Mouse (Mus musculus): ENCODE measurements around the gene Arpc5.
"Not testable (repeated sequence)": the region's sequence is repeated elsewhere in the genome, so short reads cannot be mapped to it uniquely, and the experiment has no call there.

Arpc5 gene

DNA sequence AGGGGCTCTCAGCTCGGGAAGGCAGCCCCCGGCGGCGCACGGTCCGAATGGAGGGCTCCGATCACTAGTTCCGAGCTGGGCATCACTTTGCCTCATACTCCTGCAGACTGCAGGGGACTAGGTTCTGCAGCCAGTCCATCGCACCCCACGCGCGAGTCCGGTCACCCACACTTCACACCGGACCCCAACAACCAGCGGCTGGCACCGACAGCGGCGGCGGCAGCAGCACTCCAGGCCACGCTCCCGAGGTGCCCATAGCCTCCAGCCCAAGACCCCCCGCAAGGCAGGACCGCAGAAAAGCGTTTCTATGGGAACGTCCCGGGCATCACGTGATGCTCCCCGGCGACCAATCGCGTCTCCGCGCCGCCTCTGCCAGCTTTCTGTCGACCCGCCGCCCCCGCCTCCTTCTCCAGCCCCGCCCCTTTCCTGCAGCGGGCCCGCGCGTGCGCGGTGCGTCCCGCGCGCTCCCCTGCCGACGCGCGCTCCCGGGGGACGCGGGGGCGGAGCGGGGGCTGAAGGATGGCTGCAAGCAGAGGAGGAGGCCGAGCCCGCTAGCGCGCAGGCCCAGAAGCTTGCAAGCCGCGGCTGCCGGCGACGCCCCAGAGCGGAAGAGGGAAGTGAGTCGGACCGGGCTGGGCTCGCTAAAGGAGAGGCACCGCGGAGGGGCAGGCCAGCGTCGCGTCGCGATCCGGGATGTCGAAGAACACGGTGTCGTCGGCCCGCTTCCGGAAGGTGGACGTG lies at the start of gene Arpc5, which contains the start of gene Rgl1:
Gene Arpc5, plus strand, starts transcription at position 511 of the 741 bp plus-strand sequence.
Gene Rgl1, minus strand, starts transcription at position 320 of the 741 bp plus-strand sequence.
- peak; percentile 95 to 98 for DNase-seq (ENCODE audit: low spot score in 2 of 2)

DNA sequence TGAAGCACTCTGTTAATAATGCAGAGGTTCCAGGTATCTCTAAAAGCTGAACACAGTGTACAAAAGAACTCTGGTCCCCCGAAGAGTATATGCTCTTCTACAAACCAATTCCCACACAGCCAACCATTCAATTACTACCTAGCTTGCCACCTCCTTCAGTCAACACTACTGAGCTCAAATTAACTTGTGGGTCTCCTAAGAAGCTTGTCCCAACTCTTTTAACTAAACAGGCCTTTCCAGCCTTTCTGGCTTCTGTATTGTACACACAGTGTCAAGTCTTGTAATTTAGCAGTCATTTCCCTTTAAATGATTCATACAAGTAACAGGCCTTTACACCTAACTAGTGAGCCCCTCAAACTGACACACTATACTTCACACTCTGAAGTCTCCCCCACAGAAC lies 49.0 kb upstream of the Arpc5 start:
- DNase-seq (ENCODE audit: low spot score in 2 of 2): no peak

DNA sequence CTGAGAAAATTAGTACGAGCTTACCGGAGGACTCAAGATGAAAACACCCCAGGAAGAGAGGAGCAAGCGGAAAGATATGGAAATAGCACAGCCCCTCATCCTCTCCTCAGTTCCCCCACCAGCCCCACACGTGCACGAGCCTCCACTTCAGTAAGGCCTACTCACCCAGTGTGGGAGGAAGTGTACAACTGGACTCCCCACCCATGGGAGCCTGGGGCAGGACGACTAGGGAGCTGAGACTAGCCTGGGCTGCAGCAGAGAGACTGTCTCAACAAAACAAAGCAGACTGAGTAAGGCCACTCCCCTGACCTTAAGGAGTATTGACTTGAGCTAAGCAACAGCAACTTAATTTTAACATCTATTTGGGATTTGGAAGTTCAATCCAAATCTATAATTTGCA lies 48.1 kb upstream of the Arpc5 start:
- no peak for DNase-seq (ENCODE audit: low spot score in 2 of 2)

DNA sequence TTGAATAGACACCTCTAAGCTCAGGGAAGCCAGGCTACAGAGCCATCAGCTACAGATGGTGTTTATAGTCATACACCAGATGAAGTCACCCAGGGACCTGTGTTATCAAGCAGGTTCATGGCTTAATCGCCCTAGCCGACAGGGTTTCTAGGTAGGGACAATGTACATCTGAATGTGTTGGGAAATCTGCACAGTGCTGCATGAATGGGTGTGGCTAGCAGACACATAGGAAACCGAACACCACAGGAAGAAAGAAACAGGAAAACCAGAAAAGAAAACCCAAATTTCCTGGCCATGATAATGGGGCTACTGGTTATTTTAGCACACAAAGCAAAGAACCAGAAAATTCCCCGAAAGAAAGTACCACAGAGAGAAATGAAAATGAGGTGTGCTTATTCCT lies 45.4 kb upstream of the Arpc5 start:
- DNase-seq (ENCODE audit: low spot score in 2 of 2): no peak

DNA sequence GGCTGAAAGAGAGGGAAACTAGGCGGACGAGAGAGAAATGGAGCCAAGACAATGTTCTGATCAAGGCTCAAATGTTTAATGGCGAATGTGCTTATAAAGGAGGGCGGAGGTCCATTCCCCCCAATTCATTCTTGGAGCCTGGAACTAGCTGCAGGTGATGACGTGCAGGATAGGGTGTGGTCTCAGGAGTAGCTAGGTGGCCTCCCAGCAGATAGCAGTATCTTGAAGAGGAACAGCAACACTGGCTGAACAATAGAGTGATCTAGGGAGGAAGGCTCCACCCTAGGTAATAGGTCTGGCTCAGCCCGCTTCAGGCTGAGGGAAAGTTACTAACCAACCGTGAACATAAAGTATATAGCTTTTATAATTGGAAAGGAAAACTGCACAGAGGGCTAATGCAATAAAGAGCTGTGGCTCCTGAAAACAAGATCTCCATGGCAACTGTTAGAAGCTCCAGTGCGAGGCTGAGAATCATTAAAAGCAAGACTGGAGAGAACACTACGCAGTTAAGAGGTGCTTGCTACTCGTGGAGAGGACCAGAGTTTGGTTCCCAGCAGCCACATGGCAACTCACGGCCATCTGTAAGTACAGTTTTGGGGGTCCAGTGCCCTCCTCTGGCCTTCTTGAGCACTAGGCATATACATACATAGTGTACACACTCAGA lies 44.7 kb upstream of the Arpc5 start:
- DNase-seq (ENCODE audit: low spot score in 2 of 2): no peak

DNA sequence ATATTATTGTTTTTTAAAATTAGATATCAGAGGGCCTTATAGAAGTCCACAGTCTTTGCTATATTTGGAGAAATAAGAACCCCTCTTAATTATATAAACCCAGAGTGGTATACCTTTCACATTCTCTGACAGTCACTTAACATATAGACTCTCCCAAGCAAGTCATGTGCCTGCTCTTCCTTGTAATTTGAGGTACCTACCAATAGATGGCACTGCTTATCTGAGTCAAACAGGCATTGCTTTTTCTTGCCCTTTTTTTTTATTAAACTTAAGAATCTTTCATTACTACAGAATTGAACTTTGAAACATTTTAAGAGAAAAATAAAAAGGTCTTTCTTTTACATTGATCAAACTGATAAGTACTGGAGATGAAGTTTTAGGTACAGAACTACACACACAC lies 42.1 kb upstream of the Arpc5 start:
- DNase-seq (ENCODE audit: low spot score in 2 of 2): no peak

DNA sequence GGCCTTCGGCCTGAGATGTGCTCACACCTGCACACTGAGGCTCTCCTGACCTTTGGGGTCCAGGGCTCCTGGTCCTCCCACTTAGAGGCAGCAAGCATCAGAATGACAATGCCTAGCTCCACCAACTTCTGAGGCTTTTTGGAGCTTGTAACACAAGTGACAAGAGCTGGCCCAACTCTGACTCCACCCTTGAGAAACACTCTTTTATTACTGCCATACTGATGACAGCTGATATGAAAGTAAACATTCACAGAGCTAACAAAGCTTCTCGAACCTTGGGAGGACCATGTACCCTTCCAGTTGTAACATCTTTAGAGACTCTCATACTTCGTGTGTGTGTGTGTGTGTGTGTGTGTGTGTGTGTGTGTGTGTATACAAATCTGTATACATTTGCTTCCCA lies 40.2 kb upstream of the Arpc5 start:
- DNase-seq (ENCODE audit: low spot score in 2 of 2): no peak

DNA sequence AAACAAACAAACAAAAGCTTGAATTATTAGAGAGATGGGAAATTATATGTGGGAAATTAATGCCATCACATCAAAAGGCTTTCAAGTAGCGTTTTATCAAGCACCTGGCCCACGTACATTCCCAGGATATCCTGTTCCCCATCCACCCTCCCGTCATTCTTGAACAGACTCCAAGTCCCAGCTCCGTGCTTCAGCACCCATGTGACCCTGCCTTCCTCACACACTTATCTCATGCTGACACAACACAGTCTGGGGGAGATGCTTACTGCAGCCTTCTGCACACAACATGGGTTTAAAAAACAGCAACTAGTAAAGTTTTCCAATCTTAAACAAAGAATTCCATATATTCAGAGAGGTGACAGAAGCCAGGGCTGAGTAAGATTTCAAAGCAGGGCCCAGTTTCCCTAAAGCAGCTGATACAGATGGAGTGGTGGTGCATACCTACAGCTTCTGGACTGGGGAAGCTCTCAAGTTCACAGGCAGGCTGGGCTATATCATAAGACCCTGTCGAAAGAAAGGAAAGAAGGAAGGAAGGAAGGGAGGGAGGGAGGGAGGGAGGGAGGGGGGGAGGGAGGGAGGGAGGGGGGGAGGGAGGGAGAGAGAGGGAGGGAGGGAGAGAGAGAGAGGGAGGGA lies 38.6 kb upstream of the Arpc5 start:
- no peak for DNase-seq (ENCODE audit: low spot score in 2 of 2)

DNA sequence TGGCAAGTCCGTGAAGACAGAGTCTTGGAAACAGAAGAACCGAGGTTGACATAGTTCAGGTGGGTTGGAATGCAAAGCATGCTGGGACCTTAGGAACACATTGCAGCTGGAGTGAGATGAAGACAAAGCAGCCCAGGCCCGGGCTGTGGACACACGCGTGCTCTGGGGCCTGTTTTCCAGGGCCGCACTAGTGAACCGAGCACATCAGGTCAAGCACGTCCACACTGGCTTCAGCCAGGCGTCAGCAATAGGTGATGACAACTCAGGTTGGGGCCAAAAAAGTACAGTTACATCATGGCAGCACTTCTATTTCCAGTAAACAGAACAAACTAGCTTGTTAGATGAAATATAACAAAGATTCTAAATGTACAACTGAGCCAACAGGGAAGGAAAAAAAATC lies 27.5 kb upstream of the Arpc5 start:
- DNase-seq (ENCODE audit: low spot score in 2 of 2): no peak

DNA sequence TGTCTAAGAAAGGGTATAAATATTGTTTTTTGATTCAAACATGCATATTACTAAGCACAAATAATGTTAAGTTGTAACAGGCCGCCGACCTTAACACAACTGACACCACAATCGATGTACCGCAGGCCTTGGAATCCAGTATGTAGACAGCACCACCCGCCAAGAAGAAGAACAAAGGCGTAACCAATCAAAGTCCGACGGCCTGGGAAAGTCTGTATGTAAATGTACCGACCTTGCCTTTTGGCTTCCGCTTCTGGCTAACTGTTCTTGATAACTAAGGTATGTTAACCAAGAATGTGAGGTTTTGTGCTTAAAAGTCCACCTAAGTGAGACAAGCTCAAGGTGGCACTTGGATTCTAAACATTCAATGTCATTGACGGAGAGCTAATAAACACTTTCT lies 27.0 kb upstream of the Arpc5 start:
- DNase-seq (ENCODE audit: low spot score in 2 of 2): no peak

DNA sequence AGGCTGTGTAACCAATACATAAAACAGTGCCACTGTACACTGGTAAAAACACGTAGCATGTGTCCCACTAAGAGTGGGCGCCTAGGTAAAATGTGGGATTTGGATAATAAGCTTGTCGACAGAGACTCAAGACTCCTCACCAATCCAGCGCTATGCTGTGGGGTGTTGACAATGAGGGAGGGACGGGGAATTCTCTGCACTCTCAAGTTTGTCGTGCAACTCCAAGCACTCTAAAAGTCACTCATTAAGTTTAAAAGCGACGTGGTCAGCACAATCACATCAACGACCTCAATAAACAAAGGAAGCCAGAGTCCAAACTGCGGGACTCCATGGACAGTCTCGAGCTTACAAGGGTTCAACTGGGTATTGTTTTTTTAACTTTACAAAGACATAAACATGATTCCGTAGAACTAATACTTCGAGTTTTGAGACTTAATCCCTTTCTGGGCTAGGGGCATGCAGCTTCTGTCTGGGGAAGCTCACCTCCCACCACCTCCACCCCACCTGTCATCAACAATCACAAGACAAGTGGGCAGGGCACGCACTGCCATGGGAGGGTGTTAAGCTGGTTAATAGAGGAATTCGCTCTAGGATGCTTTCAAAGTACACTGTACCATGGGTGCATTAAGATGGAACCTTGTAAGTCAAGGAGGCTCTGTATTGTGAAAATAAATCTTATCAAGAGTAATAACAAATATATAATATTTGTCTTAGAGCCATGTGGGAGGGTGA lies 23.1 kb upstream of the Arpc5 start:
- DNase-seq (ENCODE audit: low spot score in 2 of 2): no peak

DNA sequence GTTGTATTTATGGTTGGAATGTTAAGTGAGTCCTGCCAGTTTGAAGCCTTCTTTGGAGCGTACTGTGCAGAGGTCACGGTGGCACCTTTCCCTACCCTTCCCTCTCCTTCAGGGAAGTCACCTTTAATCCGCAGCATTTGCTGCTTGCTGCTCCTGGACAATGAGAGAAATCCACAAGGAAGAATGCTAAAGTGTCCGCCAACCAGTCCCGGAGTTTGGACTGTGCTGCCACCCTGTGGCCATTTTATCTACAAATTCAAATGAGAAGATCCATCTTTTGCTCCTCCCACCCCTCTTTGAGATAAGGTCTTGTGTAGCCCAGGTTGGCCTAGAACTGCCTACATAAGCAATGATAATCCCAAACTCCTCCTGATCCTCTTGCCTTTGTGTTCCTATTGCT lies 19.9 kb upstream of the Arpc5 start:
- DNase-seq (ENCODE audit: low spot score in 2 of 2): peak; percentile 60 to 79

DNA sequence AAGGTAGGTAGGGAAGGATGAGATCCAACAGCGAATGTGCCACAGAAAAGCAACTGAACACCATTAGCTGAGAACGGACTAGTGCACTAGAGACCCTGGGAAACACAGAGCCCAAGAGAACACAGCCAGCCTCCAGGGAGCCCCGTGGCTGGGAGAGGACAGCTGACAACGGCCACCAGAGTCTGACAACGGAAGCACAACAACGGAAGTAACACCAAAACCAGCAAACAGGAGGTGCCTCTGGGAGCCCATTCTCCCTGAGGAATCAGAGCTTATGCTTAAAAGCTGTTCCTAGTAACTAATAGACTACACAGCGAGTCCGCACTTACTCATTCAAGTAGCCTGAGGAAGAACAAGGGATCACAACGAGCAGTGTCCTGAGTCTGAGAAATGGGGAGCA lies 17.1 kb upstream of the Arpc5 start:
- DNase-seq (ENCODE audit: low spot score in 2 of 2): no peak

DNA sequence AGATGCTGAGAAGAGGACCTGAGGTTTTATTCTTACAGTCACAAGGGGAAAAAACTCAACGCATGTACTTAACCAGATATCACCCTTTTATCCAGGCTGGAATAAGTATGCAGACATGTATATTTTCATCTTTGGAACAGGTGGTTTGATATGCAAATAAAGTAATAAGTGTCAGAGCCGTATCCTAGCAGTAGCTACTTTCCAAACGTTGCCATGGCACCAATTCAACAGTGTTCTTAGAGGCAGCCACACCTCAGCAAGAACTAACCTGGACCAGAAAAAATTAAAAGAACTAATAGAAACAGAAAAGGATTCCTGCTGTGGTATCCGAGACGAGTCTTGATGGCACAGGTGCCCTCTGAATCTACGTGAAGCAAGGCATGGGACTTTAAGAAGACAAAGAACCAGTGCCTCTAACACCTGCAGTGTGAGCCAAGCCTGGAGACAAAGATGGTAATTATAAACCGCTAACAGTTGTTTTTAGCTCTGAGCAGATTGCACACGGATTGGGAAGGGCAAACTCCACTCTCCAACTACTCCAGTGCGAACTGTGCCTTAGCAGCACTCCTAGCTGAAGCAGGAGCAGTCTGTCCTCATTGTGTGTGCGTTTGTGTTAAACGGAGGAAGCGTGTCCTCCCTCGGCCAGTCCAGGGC lies 15.9 kb upstream of the Arpc5 start, which contains the start of gene Apobec4:
Gene Apobec4, plus strand, starts transcription at position 240 of the 654 bp plus-strand sequence.
- DNase-seq (ENCODE audit: low spot score in 2 of 2): no peak

DNA sequence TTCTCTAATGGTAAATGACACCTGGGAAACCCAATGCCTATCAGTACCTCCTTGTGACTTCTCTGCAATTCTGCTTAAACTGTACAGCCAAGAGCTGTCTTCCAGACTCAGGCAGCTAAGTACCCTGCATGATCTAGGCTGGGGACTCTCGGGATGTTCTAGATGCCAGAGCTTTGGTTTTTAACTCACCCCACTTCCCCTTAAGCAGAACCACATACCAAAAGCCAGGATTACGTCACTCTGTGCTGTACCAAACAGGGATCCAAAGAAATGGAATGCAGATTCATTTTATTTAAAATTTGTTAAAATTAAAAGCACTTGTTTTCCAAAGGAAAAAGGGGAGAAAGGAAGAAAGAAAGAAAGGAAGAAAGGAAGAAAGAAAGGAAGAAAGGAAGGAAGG lies 4.6 kb upstream of the Arpc5 start:
- no peak for DNase-seq (ENCODE audit: low spot score in 2 of 2)

DNA sequence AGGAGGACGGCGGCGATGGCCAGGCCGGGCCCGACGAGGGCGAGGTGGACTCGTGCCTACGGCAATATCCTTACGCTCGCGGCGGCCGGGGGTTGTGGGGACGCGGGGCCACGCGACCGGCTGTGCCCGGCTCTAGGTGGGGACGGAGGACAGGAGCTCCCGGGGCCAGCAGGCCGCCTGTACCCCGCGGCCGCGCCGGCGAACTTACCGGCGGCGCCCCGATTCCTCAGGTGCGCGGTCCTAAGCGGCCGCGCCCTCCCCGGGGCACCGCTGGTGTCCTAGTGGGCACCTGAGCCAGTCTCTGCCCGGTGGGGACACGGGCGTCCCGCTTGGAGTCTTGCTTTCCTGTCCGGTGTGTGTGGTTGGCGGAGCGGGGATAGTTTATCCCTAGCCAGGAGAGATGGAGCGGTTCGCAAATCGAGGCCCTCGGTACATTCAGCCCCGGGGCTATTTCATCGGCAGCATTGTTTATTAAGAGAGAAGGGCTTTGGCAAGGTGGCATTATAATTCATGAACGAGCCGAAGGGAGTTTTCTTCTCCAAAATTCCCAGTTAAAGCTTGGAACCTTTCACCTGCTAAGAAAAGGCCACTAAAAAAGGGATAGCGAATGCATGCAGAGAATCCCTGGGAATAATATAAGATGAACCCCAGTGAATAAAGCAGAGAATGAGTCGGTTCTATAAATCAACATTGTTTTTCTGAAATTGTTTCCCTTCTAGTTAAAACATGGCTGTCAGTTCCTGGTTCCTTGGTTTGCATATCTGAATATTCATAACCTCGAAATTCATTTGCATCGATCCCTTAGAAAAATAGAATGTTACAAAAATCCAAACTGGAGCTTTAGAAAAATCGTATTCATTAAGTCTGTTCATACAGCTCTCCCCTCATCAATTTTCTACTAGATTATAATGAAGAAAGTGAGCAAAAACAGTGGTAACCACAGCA lies 734 bp downstream of the Arpc5 start:
- no peak for DNase-seq (ENCODE audit: low spot score in 2 of 2)

DNA sequence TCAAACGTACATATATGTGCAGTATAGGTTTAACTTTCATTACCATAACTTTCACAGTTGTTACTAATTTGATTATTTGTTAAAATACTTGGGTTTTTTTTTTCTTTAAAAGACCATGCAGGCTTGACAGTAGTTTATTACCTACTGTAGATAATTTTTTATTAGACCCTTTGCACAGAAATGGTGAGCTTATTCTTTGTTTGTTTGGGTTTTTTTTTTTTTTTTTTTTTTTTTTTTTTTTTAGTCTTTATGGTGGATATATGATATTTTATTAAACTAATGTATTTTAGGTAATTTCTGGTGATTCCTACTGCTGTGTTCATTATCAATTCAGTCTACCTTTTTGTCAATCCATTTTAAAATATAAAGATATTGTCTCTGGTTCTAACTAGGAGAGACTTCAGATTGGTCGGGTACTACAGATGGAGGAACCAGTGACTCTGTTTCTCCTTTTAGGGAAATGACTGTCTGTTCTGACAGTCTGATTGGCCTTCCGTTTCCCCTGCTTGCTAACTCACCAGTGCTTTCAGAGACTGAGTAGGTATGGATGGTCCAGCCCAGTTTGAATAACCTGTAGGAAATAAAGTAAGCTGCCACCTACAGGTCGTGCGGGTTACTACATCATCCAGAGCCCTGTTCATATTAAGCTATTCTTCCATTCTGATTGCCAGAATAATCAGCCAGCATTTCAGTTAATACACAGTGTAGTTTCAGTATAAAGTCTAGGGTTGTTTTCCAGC lies 1.6 kb downstream of the Arpc5 start:
- peak; percentile 87 to 92 for DNase-seq (ENCODE audit: low spot score in 2 of 2)

DNA sequence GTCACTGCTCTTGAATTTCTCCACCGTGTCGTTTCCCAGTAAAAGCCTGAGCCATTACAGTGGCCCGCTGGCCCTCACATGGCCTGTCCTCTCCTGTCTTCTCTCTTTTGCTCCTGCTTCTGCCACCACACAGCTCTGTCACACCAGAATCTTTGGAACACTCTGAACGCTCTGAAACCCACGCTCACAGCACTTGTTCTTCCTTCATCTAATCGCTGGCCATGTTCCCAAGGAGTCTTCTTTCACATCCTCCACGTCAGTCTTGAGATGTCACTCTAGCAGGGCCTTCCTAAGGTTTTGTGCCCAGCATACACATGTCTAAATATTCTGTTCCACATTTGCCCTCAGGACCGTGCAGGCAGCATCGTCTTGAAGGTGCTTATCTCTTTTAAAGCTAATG lies 4.7 kb downstream of the Arpc5 start:
- no peak for DNase-seq (ENCODE audit: low spot score in 2 of 2)

DNA sequence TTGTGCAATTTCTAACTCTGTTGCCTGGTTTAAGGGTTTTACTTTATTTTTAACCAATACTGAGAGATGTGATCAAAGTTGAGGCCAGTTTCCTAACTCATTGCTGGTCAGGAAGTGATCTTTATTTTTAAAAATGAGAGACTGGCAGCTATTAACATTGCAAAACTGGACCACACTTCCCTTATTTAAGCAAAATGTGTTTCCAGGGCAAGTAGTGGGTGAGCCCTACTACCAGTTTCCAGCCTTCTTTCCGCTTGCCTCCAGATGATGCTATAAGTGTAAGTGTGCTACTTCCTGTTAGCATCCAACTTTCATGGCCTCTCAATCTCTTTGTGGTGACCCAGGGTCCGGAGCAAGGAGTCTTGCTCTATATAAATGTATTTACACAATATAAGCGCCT lies 8.3 kb downstream of the Arpc5 start:
- not testable (repeated sequence) for DNase-seq (ENCODE audit: low spot score in 2 of 2)
